In the genomic region with DNA sequence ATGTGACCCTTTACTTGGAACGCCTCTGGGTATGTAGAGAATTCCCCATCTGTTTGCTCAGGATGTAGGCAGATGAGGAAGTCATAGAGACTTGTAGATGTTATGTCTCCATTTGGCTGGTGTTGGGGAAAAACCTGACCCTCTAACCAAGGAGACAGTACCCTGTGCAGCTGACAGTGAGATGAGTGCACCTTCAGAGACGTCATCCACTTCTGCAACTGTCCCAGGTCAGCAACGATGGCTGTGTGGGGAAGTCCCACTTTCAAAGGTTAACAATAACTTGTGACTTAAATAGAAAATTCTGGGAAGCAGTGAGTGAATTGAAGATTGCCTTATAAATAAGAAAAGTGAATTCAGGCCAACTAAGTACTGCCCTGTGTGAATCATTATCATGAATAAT, we compare ENCODE assay signal across 23 mouse cellular contexts. TPM values are rescaled to one million over a fixed set of nuclear protein-coding genes. Genes with fewer than 3 reads are reported as not detected.
A peak's percentile ranks its signal among the peaks of the same experiment; 100 is the strongest.
DNase-seq lines count a peak whose midpoint lies in the region; ATAC-seq lines count a peak whose summit lies in the region.
"Had no signal": no experiment of that assay in that cellular context is flagged by ENCODE, and none has a peak within 500 bp of the region (broad histone marks: within the 10 kb centered on the region; RNA-seq: fewer than 3 reads in every experiment).

No protein-coding gene starts in this region.

- H3K36me3 ChIP-seq in heart, embryonic 11.5 days (ENCODE audit: control insufficient read depth, insufficient read depth, low read length) = no peaks in the 10 kb centered on the region
- H3K36me3 ChIP-seq: embryonic facial prominence, embryonic 10.5 days; embryonic facial prominence, embryonic 12.5 days; forebrain, embryonic 15.5 days; G1E had no signal

- no peaks in the 10 kb centered on the region for H3K27me3 ChIP-seq in heart, embryonic 11.5 days (ENCODE audit: control insufficient read depth, insufficient read depth, low read length)
- H3K27me3 ChIP-seq: embryonic facial prominence, embryonic 12.5 days; forebrain, embryonic 13.5 days; forebrain, embryonic 15.5 days; Patski had no signal

- no peak overlapping the region for H3K27ac ChIP-seq in heart, embryonic 11.5 days (ENCODE audit: low read depth, low read length)
- H3K27ac ChIP-seq: embryonic facial prominence, embryonic 10.5 days; embryonic facial prominence, embryonic 12.5 days; forebrain, embryonic 13.5 days; forebrain, embryonic 15.5 days had no signal

- DNase-seq in CD4-positive, CD25-positive, alpha-beta regulatory T cell, adult 2 months (ENCODE audit: low read depth, low spot score) = peak; percentile 44
- DNase-seq in left cerebral cortex, adult 8-10 months (ENCODE audit: low spot score in 2 of 2) = no peak
- DNase-seq in T-cell, adult 2 months (ENCODE audit: low spot score) = no peak
- DNase-seq in urinary bladder, postnatal 36 days (ENCODE audit: low spot score in 2 of 2) = no peak
- DNase-seq: adrenal gland, adult 8-10 months; adrenal gland, postnatal 14 days; adrenal gland, postnatal 36 days; cerebellum, adult 11-12 months; cerebellum, adult 2 months; cerebellum, adult 9-10 months; cerebellum, postnatal 10 days; cerebellum, postnatal 25 days; forebrain, postnatal 0 days had no signal

- no peaks in the 10 kb centered on the region for H3K4me1 ChIP-seq in heart, embryonic 11.5 days (ENCODE audit: control insufficient read depth, insufficient read depth, low read length)
- H3K4me1 ChIP-seq: embryonic facial prominence, embryonic 12.5 days; forebrain, embryonic 13.5 days; forebrain, embryonic 15.5 days had no signal

- H3K4me3 ChIP-seq in heart, embryonic 11.5 days (ENCODE audit: low read depth, low read length) = no peak overlapping the region
- H3K4me3 ChIP-seq: embryonic facial prominence, embryonic 10.5 days; embryonic facial prominence, embryonic 12.5 days; forebrain, embryonic 13.5 days; forebrain, embryonic 15.5 days had no signal

- WGBS in heart, embryonic 11.5 days (ENCODE audit: insufficient replicate concordance) = 86% methylated on average over 3 of the region's 3 CpGs

- no peak overlapping the region for H3K4me2 ChIP-seq in heart, embryonic 11.5 days
- H3K4me2 ChIP-seq: embryonic facial prominence, embryonic 12.5 days; forebrain, embryonic 13.5 days; forebrain, embryonic 15.5 days had no signal

- H3K9me3 ChIP-seq in heart, embryonic 11.5 days (replicated peaks; ENCODE audit: control insufficient read depth, low read length) = no peaks in the 10 kb centered on the region
- H3K9me3 ChIP-seq: embryonic facial prominence, embryonic 10.5 days; embryonic facial prominence, embryonic 12.5 days; forebrain, embryonic 13.5 days; forebrain, embryonic 15.5 days; G1E had no signal

- ATAC-seq in CD4-positive, CD25-positive, alpha-beta regulatory T cell, adult 4 months = peak; percentile 76
- peak; percentile 55 for ATAC-seq in activated CD4-positive, CD25-positive, alpha-beta regulatory T cell, adult 4 months
- peak; percentile 50 for ATAC-seq in inflammation-experienced regulatory T-cells, adult 6 months
- no peak for ATAC-seq in heart, embryonic 11.5 days (replicated peaks; ENCODE audit: insufficient number of reproducible peaks, low FRiP score, low TSS enrichment)
- ATAC-seq: forebrain, embryonic 13.5 days; forebrain, embryonic 15.5 days; forebrain, postnatal 0 days; Patski had no signal

- H3K9ac ChIP-seq in heart, embryonic 11.5 days (ENCODE audit: low read depth, low read length) = no peak overlapping the region
- H3K9ac ChIP-seq: embryonic facial prominence, embryonic 12.5 days; forebrain, embryonic 13.5 days; forebrain, embryonic 15.5 days; forebrain, postnatal 0 days had no signal

RNA-seq across cellular contexts. Expression of a gene that starts 52.3 kb away (rescaled TPM):
- 10 to 100 TPM; 40.3 to 40.5 TPM for polyA plus RNA-seq in CD4-positive, CD25-positive, alpha-beta regulatory T cell, adult 4 months (2017; shearing (Covaris generic))
- polyA plus RNA-seq in activated CD4-positive, CD25-positive, alpha-beta regulatory T cell, adult 4 months (2017; shearing (Covaris generic)) = 10 to 100 TPM; 41.3 to 45.6 TPM
- polyA plus RNA-seq in inflammation-experienced regulatory T-cells, adult 6 months (2017; shearing (Covaris generic)) = 10 to 100 TPM; 52.1 to 67.1 (median 63.0) TPM
- total RNA-seq in left cerebral cortex, adult 8-10 months (2022) = 10 to 100 TPM; 24.7 to 33.8 (median 28.9) TPM
- 22.0 and 26.3 TPM in 2 replicates for polyA plus RNA-seq in heart, embryonic 11.5 days (2014; fragmentation: Nextera tagmentation; extraction: Ambion mirVana)
